Mouse (Mus musculus): ENCODE measurements around the gene Mgrn1. TPM values are rescaled to one million over a fixed set of nuclear protein-coding genes. Genes with fewer than 3 reads are reported as not detected.
A peak's percentile ranks its signal among the peaks of the same experiment; 100 is the strongest.

Gene Mgrn1
- polyA plus RNA-seq, 1 experiment = 22.1 TPM

DNA sequence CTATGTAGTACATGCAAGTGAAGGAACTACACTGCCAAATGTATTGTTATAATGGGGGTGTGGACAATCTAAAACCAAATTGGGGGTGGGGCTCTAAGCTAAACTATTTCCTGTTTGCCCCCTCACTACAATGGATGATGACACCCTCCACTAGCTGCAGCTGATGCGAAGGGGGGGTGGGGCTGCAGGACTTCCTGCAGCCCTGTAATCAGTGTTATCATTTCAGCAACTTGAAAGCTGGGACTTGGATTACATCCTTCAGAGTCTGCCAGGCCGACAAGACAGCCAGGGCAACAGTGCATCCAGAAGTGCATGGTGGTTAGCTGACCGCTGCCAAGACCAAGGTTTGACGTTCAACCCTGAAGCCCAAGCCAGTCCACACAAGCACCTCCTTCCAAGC, 85.6 kb downstream of the Mgrn1 start:
- 43% methylated on average over 4 of the region's 4 CpGs for WGBS
- Histone ChIP-seq H3K4me1 (ENCODE audit: control insufficient read depth, insufficient read depth, low read length) (peaks cover 9% of the 10 kb centered on the region), H3K4me3 (replicated peaks; ENCODE audit: control insufficient read depth, low read depth, low read length) (no peak overlapping the region), H3K27ac (ENCODE audit: control insufficient read depth, insufficient read depth, low read depth, low read length, poor library complexity) (peak overlapping the region; percentile 30)
- TF ChIP-seq POLR2A (IDR thresholded peaks at IDR 0.05; ENCODE audit: borderline replicate concordance, control insufficient read depth, low read depth, low read length) (no peak), CTCF (IDR thresholded peaks at IDR 0.05; ENCODE audit: control insufficient read depth, insufficient read depth, low read length) (no peak)

DNA sequence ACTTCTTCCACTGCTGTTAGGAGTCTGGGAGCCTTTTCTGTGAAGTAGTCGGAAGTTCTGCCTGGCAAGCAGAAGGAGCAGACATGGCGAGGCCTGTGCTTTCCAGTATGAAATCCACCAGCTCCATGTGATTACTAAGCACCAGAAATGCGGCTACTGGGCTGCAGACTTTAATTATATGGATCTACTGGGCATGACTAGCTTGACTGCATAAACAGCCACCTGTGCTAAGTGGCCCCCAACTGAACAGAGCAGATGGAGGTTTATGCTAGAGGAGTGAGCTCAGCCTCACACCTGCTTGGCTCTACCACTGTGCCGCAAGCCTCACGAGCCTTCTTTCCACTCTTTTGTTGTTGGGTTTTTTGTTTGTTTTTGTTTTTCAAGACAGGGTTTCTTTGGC, 88.5 kb downstream of the Mgrn1 start:
- 90% methylated on average over 5 of the region's 5 CpGs for WGBS
- peaks cover 6% of the 10 kb centered on the region for H3K4me1 ChIP-seq (ENCODE audit: control insufficient read depth, insufficient read depth, low read length)
- H3K4me3 ChIP-seq (replicated peaks; ENCODE audit: control insufficient read depth, low read depth, low read length) = no peak overlapping the region
- no peak for TF ChIP-seq CTCF (IDR thresholded peaks at IDR 0.05; ENCODE audit: control insufficient read depth, insufficient read depth, low read length)
- TF ChIP-seq POLR2A (IDR thresholded peaks at IDR 0.05; ENCODE audit: borderline replicate concordance, control insufficient read depth, low read depth, low read length) = no peak
- H3K27ac ChIP-seq (ENCODE audit: control insufficient read depth, insufficient read depth, low read depth, low read length, poor library complexity) = no peak overlapping the region

DNA sequence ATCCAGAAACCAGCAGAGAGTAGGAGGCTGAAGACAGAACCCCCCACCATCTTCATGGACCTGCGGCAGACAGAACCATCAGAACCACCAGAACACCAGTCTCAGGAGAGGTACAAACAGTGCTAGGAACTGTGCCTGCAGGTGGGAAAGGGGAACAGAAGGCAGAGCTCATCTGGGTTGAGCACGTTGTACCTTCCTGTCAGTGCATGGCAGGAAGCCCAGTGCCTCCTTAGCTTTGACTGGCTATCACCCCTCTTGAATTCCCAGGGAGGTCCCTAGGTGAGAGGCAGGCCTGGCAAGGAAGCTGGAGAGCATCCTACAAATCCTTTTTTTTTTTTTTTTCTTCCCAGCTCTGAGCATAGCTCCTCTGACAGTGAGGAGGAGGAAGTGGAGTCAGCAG, 90.1 kb downstream of the Mgrn1 start:
- Histone ChIP-seq H3K27ac (ENCODE audit: control insufficient read depth, insufficient read depth, low read depth, low read length, poor library complexity) (no peak overlapping the region), H3K4me1 (ENCODE audit: control insufficient read depth, insufficient read depth, low read length) (peaks cover 5% of the 10 kb centered on the region), H3K4me3 (replicated peaks; ENCODE audit: control insufficient read depth, low read depth, low read length) (no peak overlapping the region)
- WGBS = 57% methylated on average over 2 of the region's 2 CpGs
- TF ChIP-seq POLR2A (IDR thresholded peaks at IDR 0.05; ENCODE audit: borderline replicate concordance, control insufficient read depth, low read depth, low read length) = no peak
- no peak for TF ChIP-seq CTCF (IDR thresholded peaks at IDR 0.05; ENCODE audit: control insufficient read depth, insufficient read depth, low read length)

GRCm38 (mm10) chr16:4978275-4979051, 92.4 kb downstream of the Mgrn1 start:
- TF ChIP-seq POLR2A (IDR thresholded peaks at IDR 0.05; ENCODE audit: borderline replicate concordance, control insufficient read depth, low read depth, low read length) = no peak
- TF ChIP-seq CTCF (IDR thresholded peaks at IDR 0.05; ENCODE audit: control insufficient read depth, insufficient read depth, low read length) = no peak
- Histone ChIP-seq H3K4me1 (ENCODE audit: control insufficient read depth, insufficient read depth, low read length) (peaks cover 3% of the 10 kb centered on the region), H3K27ac (ENCODE audit: control insufficient read depth, insufficient read depth, low read depth, low read length, poor library complexity) (0 out of 2 replicates have a peak overlapping the region, but pooled peaks have one; percentile 4), H3K4me3 (replicated peaks; ENCODE audit: control insufficient read depth, low read depth, low read length) (no peak overlapping the region)
- WGBS = 59% methylated on average over 5 of the region's 5 CpGs

DNA sequence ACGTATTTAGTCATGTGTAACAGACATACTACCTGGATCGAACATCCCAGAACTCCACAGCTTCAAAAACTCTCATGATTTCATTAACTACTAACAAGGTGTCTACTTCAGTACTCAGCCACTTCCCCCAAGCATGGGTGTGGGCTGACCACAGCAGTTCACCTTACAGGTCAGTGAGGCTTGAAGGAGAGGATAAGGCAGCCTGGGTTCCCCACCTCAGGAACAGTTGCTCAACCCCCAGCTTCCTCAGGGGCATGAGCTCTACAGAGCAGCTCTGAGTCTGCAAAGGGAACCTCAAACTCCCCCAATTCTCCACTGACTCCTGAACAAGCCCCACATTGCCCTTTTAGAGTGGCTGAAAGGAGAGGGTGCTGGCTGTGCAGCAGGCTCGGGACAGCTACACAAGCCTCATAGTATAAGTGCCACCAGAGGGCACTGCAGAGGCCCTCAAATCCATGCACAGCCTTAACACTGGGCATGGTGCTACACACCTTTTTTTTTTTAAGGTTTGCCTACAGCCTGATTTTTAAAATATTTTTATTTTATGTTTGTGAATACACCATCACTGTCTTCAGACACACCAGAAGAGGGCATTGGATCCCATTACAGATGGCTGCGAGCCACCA, 93.8 kb downstream of the Mgrn1 start:
- Histone ChIP-seq H3K27ac (ENCODE audit: control insufficient read depth, insufficient read depth, low read depth, low read length, poor library complexity) (0 out of 2 replicates have a peak overlapping the region, but pooled peaks have one; percentile 17), H3K4me1 (ENCODE audit: control insufficient read depth, insufficient read depth, low read length) (peaks cover 3% of the 10 kb centered on the region), H3K4me3 (replicated peaks; ENCODE audit: control insufficient read depth, low read depth, low read length) (no peak overlapping the region)
- 67% methylated on average over 4 of the region's 4 CpGs for WGBS
- peak; percentile 63 for TF ChIP-seq CTCF (IDR thresholded peaks at IDR 0.05; ENCODE audit: control insufficient read depth, insufficient read depth, low read length)
- no peak for TF ChIP-seq POLR2A (IDR thresholded peaks at IDR 0.05; ENCODE audit: borderline replicate concordance, control insufficient read depth, low read depth, low read length)

DNA sequence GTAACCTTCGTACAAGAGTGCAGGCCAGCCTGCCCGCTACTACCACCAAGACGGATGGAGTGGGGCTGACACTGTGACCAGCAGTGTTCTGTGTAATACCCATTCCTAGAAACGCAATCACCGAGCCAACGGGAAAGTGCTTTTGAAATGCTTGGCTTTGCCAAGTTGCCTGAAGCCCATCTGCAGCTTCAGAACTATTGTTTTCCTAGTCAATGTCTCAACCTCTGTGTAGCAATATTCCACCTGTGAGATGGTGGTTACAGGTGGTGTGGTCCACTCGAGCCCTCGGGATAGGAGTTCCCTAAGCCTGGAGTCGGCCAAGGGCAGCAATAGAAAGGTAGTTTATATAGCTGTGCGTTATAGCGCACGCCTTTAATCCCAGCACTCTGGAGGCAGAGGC, 98.7 kb downstream of the Mgrn1 start:
- no peak overlapping the region for H3K27ac ChIP-seq (ENCODE audit: control insufficient read depth, insufficient read depth, low read depth, low read length, poor library complexity)
- H3K4me3 ChIP-seq (replicated peaks; ENCODE audit: control insufficient read depth, low read depth, low read length) = no peak overlapping the region
- TF ChIP-seq CTCF (IDR thresholded peaks at IDR 0.05; ENCODE audit: control insufficient read depth, insufficient read depth, low read length) = no peak
- TF ChIP-seq POLR2A (IDR thresholded peaks at IDR 0.05; ENCODE audit: borderline replicate concordance, control insufficient read depth, low read depth, low read length) = no peak
- 83% methylated on average over 12 of the region's 12 CpGs for WGBS
- H3K4me1 ChIP-seq (ENCODE audit: control insufficient read depth, insufficient read depth, low read length) = no peaks in the 10 kb centered on the region; the same call in none of the 2 replicates

Other genes starting within 250 kb of the Mgrn1 start
- 0.34 and 1.8 TPM in 2 replicates for gene Vasn, start 246.3 kb upstream of the Mgrn1 start, polyA plus RNA-seq (2011; ENCODE audit: insufficient read depth, insufficient read length, low replicate concordance, missing spikeins)
- gene Dnaja3, start 246.3 kb upstream of the Mgrn1 start, polyA plus RNA-seq (2011; ENCODE audit: insufficient read depth, insufficient read length, low replicate concordance, missing spikeins) = 10.6 and 11.7 TPM in 2 replicates
- 48.7 and 102 TPM in 2 replicates for gene Coro7, start 206.5 kb upstream of the Mgrn1 start, polyA plus RNA-seq (2011; ENCODE audit: insufficient read depth, insufficient read length, low replicate concordance, missing spikeins)
- 27.3 and 32.5 TPM in 2 replicates for gene Nmral1, start 166.9 kb upstream of the Mgrn1 start, polyA plus RNA-seq (2011; ENCODE audit: insufficient read depth, insufficient read length, low replicate concordance, missing spikeins)
- gene Hmox2, start 159.9 kb upstream of the Mgrn1 start, polyA plus RNA-seq (2011; ENCODE audit: insufficient read depth, insufficient read length, low replicate concordance, missing spikeins) = 11.3 and 31.1 TPM in 2 replicates
- 10.6 and 17.2 TPM in 2 replicates for gene Cdip1, start 96.0 kb upstream of the Mgrn1 start, polyA plus RNA-seq (2011; ENCODE audit: insufficient read depth, insufficient read length, low replicate concordance, missing spikeins)
- 1.7 TPM in 1 of 2 replicates, not detected in the other for gene 4930562C15Rik, start 50.8 kb upstream of the Mgrn1 start, polyA plus RNA-seq (2011; ENCODE audit: insufficient read depth, insufficient read length, low replicate concordance, missing spikeins)
- gene Ubald1, start 5.9 kb upstream of the Mgrn1 start, polyA plus RNA-seq (2011; ENCODE audit: insufficient read depth, insufficient read length, low replicate concordance, missing spikeins) = 19.4 and 38.1 TPM in 2 replicates
- 30.5 and 49.4 TPM in 2 replicates for gene Nudt16l1, start 52.5 kb downstream of the Mgrn1 start, polyA plus RNA-seq (2011; ENCODE audit: insufficient read depth, insufficient read length, low replicate concordance, missing spikeins)
- gene Anks3, start 78.0 kb downstream of the Mgrn1 start, polyA plus RNA-seq (2011; ENCODE audit: insufficient read depth, insufficient read length, low replicate concordance, missing spikeins) = 19.9 and 45.4 TPM in 2 replicates
- not detected in 2 replicates for gene Sept12, start 111.6 kb downstream of the Mgrn1 start, polyA plus RNA-seq (2011; ENCODE audit: insufficient read depth, insufficient read length, low replicate concordance, missing spikeins)
- not detected in 2 replicates for gene Smim22, start 121.0 kb downstream of the Mgrn1 start, polyA plus RNA-seq (2011; ENCODE audit: insufficient read depth, insufficient read length, low replicate concordance, missing spikeins)
- 53.7 and 156 TPM in 2 replicates for gene Rogdi, start 127.3 kb downstream of the Mgrn1 start, polyA plus RNA-seq (2011; ENCODE audit: insufficient read depth, insufficient read length, low replicate concordance, missing spikeins)
- gene Glyr1, start 163.6 kb downstream of the Mgrn1 start, polyA plus RNA-seq (2011; ENCODE audit: insufficient read depth, insufficient read length, low replicate concordance, missing spikeins) = 31.6 and 51.1 TPM in 2 replicates
- gene Ubn1, start 163.8 kb downstream of the Mgrn1 start, polyA plus RNA-seq (2011; ENCODE audit: insufficient read depth, insufficient read length, low replicate concordance, missing spikeins) = 29.4 and 33.7 TPM in 2 replicates
- 1.1 and 1.8 TPM in 2 replicates for gene Ppl, start 246.2 kb downstream of the Mgrn1 start, polyA plus RNA-seq (2011; ENCODE audit: insufficient read depth, insufficient read length, low replicate concordance, missing spikeins)

All from bone marrow, adult 2 months (tissue).